Mouse (Mus musculus): ENCODE results near the gene Dlgap1.

Dlgap1 gene

DNA sequence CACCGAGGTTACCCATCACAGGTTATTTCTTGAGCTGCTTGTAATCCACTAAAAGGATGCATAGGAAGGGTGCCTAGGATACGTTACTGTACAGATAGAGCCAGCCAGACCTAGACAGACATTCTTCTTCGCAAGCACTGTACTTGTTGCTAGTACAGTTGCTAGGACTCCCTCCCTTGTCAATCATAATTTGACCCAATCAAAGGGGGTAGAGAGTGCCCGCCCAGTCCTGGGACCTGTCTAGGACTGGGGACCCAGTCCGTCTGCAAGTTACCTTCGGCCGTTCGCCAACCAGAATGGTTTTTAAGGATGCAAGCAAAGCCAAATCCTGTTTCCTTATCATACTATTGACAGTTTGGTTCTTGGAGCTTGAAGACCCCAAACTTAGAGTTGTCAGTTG lies 895.2 kb downstream of the Dlgap1 start:
- CTCF ChIA-PET, result no interaction called here

DNA sequence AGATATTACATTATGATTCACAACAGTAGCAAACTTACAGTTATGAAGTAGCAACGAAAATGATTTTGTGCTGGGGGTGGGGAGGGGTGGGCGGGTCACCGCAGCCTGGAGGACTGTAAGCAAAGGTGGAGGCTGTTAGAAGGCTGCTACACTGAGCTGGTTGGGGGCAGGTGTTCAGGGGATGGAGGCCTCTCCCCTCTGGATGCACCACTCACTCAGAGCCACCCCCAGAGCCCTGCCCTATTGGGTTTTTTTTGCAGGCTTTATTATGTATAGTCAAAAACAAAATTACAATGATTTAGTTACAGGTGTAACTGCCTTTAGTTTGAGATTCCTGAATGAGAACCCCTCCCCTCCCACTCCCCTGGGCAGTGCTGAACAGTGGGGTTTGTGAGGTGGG lies 895.8 kb downstream of the Dlgap1 start:
- CTCF ChIA-PET, result no interaction called here

DNA sequence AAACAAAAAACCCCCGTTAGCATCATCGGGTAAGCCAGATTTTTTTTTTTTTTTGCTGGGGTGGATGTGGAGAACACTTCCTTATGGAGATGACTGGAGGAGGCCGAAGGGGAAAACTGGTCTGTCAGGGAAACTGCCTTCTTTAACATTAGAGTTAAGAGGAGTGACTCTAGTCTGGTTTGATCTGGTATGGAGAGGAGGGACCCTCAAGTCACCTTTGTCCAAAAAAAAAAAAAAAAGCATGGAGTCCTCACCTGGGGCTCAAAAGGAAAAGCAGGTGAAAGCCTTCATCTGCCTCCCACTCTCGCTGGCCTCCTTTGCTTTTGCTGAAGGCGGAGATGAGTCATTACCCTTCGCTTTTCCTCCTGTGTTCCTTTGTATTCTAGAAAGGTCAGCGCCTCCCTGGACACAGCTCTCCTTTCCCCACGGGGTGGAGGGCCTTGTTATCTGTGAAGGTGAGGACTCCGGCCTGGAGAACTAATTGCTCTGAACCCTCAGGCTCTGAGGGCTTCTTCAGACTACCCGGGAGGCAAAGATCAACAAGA lies 896.3 kb downstream of the Dlgap1 start:
- CTCF ChIA-PET, result interaction anchor here (0.7 kb wide), 1 partner anchor 9 kb away, joined by 3 read pairs; no protein-coding TSS in a partner anchor

DNA sequence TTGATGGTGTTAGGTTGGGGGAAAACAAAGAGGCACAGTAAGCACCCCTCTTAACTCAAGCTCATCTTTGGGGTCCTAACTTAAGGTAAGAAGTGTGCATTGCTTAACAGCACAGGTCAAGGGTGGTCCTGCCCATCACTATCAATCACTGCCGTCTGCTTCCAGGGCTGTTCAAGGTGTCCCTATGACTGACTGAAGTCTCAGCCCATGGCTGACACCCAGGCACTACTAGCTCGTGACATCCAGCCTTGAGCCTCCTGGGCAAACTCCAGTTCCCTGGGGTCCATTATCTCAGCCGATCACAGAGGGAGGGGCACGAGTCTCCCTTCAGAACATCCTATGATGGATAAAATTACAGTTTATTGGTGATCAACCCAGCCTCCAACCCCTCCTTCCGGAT lies 897.2 kb downstream of the Dlgap1 start:
- CTCF ChIA-PET, result interaction anchor here (0.7 kb wide), 1 partner anchor 8 kb away, joined by 3 read pairs; no protein-coding TSS in a partner anchor

DNA sequence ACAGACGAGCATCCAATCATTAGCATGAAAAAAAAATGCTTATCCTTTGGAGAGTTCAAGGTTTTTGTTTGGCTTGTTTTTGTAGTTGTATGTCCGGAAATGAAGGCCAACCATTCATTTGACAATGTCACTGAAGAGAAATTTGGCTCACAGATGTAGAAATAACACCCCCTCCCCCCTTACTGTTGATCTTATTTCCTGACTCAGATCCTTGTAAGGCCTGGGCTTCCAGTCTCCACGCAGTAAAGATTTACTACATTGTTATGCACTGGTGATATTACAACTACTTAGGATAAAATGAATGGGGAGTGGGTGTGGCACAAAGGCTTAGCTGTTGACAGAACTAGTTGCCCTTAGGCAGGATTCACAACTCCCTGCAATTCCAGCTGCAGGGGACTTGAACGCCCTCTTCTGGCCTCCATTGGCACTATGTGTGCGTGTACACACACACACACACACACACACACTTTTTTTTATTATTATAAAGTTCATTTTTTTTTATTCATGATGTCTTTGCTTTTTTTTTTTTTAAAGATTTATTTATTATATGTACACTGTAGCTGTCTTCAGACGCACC lies 897.8 kb downstream of the Dlgap1 start:
- CTCF ChIA-PET, result interaction anchor here (0.7 kb wide), 1 partner anchor 12 kb away, joined by 3 read pairs; no protein-coding TSS in a partner anchor

DNA sequence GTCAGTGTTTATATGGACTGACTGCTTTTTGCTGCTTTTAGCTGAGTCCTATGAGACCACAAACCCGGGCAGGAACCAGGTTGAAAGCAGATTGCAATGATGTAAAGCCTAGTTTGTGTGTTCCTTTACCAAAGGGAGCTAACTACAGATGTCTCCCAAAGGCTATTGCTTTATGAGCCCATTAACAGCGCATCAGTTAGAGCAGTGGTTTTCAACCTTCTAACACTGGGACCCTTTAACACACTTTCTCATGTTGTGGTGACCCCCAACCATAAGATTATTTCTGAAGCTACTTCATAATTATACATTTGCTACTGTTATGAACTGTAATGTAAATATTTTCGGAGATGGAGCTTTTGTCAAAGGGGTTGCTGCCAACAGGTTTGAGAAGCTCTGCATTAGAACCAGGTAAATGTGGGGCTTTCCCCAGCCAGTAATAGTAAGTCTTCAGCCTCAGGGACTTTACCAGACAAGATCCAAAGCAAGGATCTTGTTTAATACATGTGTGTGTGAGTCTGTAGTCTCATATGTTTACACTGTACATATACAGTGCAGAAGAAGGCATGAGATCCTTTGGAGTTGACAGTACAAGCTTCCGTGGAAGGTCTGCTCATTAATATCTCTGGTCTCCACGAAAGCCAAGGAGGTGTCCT lies 899.8 kb downstream of the Dlgap1 start:
- CTCF ChIA-PET, result no interaction called here

DNA sequence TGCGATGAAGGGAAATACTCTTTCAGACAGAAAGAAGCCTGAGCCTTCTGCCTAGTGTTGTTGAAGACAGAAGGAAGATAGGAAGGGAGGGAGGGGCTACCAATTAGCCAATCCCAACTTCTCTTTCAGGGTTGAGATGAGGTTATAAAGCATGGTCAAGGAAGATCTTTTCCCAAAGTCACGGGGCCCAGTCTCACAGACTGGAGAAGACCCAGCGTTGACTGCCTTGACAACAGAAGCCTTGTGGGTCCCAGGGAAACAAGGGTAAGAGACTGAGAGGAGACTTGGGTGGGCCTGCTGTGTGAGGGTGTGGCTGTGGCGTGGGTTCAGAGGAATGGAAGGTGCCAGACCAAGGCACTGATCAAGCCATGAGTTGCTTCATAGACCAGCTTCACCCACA lies 901.7 kb downstream of the Dlgap1 start:
- CTCF ChIA-PET, result no interaction called here

Data from spleen, embryonic (tissue).